In the genomic region with DNA sequence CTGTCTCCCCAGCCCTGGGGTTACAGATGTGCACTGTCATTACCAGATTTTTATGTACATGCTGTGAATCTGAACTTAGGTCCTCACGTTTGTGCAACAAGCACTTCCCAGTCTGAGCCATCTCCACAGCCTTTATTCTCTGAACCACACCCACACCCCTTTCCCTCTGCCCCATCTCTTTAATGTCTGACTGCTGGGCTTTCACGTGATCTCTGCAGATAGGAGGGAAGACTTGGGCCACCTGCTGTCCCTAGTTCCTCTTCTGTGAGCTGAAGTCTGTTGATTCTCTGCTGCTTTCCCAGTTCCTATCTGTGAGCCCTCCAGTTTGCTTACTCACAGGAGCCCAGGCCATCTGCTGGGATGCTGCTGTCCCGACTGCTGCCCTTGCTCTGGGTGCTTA, we compare ENCODE assay signal across 16 mouse cellular contexts. TPM values are rescaled to one million over a fixed set of nuclear protein-coding genes. Genes with fewer than 3 reads are reported as not detected.
DNase-seq lines count a peak whose midpoint lies in the region; ATAC-seq and TF ChIP-seq lines count a peak whose summit lies in the region.
"Had no signal": no experiment of that assay in that cellular context is flagged by ENCODE, and none has a peak within 500 bp of the region (broad histone marks: within the 10 kb centered on the region; RNA-seq: fewer than 3 reads in every experiment).

Gene Siglech, plus strand, starts transcription at position 253 of the 400 bp plus-strand sequence.

- H3K79me2 ChIP-seq in CH12.LX (replicated peaks; ENCODE audit: control insufficient read depth, extremely low read depth, insufficient read depth, poor library complexity, severe bottlenecking): no peaks in the 10 kb centered on the region

- no peak within 1 kb of the TSS for H3K9ac ChIP-seq in CH12.LX (ENCODE audit: insufficient read depth, low read depth)
- H3K9ac ChIP-seq in liver, postnatal 0 days (replicated peaks): no peak within 1 kb of the TSS
- H3K9ac ChIP-seq in midbrain, embryonic 13.5 days (replicated peaks): no peak within 1 kb of the TSS
- H3K9ac ChIP-seq: liver, embryonic 15.5 days; neural tube, embryonic 12.5 days had no signal

- TF ChIP-seq RAD21 in CH12.LX (IDR thresholded peaks at IDR 0.05; ENCODE audit: low read depth, low read length): no peak

- peaks cover 3 to 33% of the 10 kb centered on the region in 2 experiments; a peak in 2 of 4 replicates for H3K4me1 ChIP-seq in CH12.LX (ENCODE audit: control insufficient read depth in 1 of 2, insufficient read depth in 2 of 2)
- H3K4me1 ChIP-seq in bone marrow, adult 2 months (ENCODE audit: control insufficient read depth, insufficient read depth, low read length): no peaks in the 10 kb centered on the region; the same call in 1 of the 2 replicates
- no peaks in the 10 kb centered on the region for H3K4me1 ChIP-seq in liver, postnatal 0 days (ENCODE audit: insufficient read depth)
- H3K4me1 ChIP-seq in midbrain, embryonic 13.5 days (replicated peaks): no peaks in the 10 kb centered on the region
- H3K4me1 ChIP-seq: liver, embryonic 15.5 days; neural tube, embryonic 12.5 days had no signal

- no peaks in the 10 kb centered on the region for H3K36me3 ChIP-seq in CH12.LX (replicated peaks in 1 of 2; ENCODE audit: control insufficient read depth in 1 of 2, insufficient read depth in 1 of 2, low read length in 1 of 2)
- no peaks in the 10 kb centered on the region for H3K36me3 ChIP-seq in liver, postnatal 0 days (replicated peaks; ENCODE audit: insufficient read depth, low read length)
- no peaks in the 10 kb centered on the region for H3K36me3 ChIP-seq in midbrain, embryonic 13.5 days
- H3K36me3 ChIP-seq: liver, embryonic 15.5 days; neural tube, embryonic 12.5 days had no signal

- dilution Hi-C loops in CH12.LX (cut with MboI; ENCODE audit: extremely low pct_ligation_motif_present, extremely low pct_unique_long_range_greater_than_20kb, low sequenced_read_pairs): no loop called here

- TF ChIP-seq EP300 in CH12.LX (IDR thresholded peaks at IDR 0.05; ENCODE audit: low read length): peak; percentile 29; the same call in 1 of the 2 replicates
- TF ChIP-seq EP300 in liver, postnatal 0 days (IDR thresholded peaks at IDR 0.05; ENCODE audit: low read depth): no peak

- H3K4me3 ChIP-seq in CH12.LX (replicated peaks in 1 of 3; ENCODE audit: low read depth in 2 of 3, low read length in 2 of 3, poor library complexity in 1 of 3): no peak within 1 kb of the TSS
- peak within 1 kb of the TSS; percentile 18 for H3K4me3 ChIP-seq in bone marrow, adult 2 months (replicated peaks; ENCODE audit: control insufficient read depth, low read depth, low read length)
- H3K4me3 ChIP-seq in liver, postnatal 0 days (ENCODE audit: low read depth, low read length): no peak within 1 kb of the TSS
- no peak within 1 kb of the TSS for H3K4me3 ChIP-seq in midbrain, embryonic 13.5 days (replicated peaks)
- H3K4me3 ChIP-seq: liver, embryonic 15.5 days; neural tube, embryonic 12.5 days had no signal

- H3K27ac ChIP-seq in CH12.LX (ENCODE audit: insufficient read depth, low read depth): no peak within 1 kb of the TSS
- H3K27ac ChIP-seq in bone marrow, adult 2 months (ENCODE audit: control insufficient read depth, insufficient read depth, low read depth, low read length, poor library complexity): peak within 1 kb of the TSS; percentile 58
- no peak within 1 kb of the TSS for H3K27ac ChIP-seq in liver, postnatal 0 days (ENCODE audit: low read depth)
- no peak within 1 kb of the TSS for H3K27ac ChIP-seq in midbrain, embryonic 13.5 days
- H3K27ac ChIP-seq: liver, embryonic 15.5 days; macrophage; neural tube, embryonic 12.5 days; stomach, postnatal 0 days had no signal

- no peaks in the 10 kb centered on the region for H3K27me3 ChIP-seq in CH12.LX (replicated peaks)
- no peaks in the 10 kb centered on the region for H3K27me3 ChIP-seq in liver, postnatal 0 days (ENCODE audit: insufficient read depth, low read length)
- H3K27me3 ChIP-seq in midbrain, embryonic 13.5 days: no peaks in the 10 kb centered on the region
- H3K27me3 ChIP-seq: liver, embryonic 15.5 days; neural tube, embryonic 12.5 days had no signal

- no peaks in the 10 kb centered on the region for H3K9me3 ChIP-seq in CH12.LX (replicated peaks; ENCODE audit: low read length)
- H3K9me3 ChIP-seq in liver, postnatal 0 days (ENCODE audit: low read length): no peaks in the 10 kb centered on the region
- H3K9me3 ChIP-seq in midbrain, embryonic 13.5 days: no peaks in the 10 kb centered on the region
- H3K9me3 ChIP-seq: liver, embryonic 15.5 days; neural tube, embryonic 12.5 days had no signal

- no peak for TF ChIP-seq POLR2A in CH12.LX (IDR thresholded peaks at IDR 0.05; ENCODE audit: low read depth, low read length)
- TF ChIP-seq POLR2A in bone marrow, adult 2 months (IDR thresholded peaks at IDR 0.05; ENCODE audit: borderline replicate concordance, control insufficient read depth, low read depth, low read length): no peak

- no peak for ATAC-seq in liver, postnatal 0 days
- no peak for ATAC-seq in midbrain, embryonic 13.5 days

- no peak within 1 kb of the TSS for H3K4me2 ChIP-seq in CH12.LX (ENCODE audit: insufficient read depth, low read depth, poor library complexity, severe bottlenecking)
- no peak within 1 kb of the TSS for H3K4me2 ChIP-seq in liver, postnatal 0 days (ENCODE audit: low read depth, low read length)
- no peak within 1 kb of the TSS for H3K4me2 ChIP-seq in midbrain, embryonic 13.5 days (replicated peaks)
- H3K4me2 ChIP-seq: liver, embryonic 15.5 days; neural tube, embryonic 12.5 days had no signal

- in situ Hi-C loops in CH12.LX (cut with MboI; ENCODE audit: low pct_ligation_motif_present, low pct_unique_long_range_greater_than_20kb, low sequenced_read_pairs): no loop called here

- no peak for TF ChIP-seq CTCF in CH12.LX (conservative IDR thresholded peaks at IDR 0.05 in 1 of 2, IDR thresholded peaks at IDR 0.05 in 1 of 2; ENCODE audit: low read depth in 2 of 2, low read length in 2 of 2)
- TF ChIP-seq CTCF in bone marrow, adult 2 months (IDR thresholded peaks at IDR 0.05; ENCODE audit: control insufficient read depth, insufficient read depth, low read length): no peak
- TF ChIP-seq CTCF in liver, postnatal 0 days (IDR thresholded peaks at IDR 0.05; ENCODE audit: low read depth): no peak

- 12% methylated on average over 3 of the region's 3 CpGs for WGBS in bone marrow, adult 2 months
- WGBS in liver, postnatal 0 days (ENCODE audit: insufficient replicate concordance): 21% methylated on average over 3 of the region's 3 CpGs
- WGBS in midbrain, embryonic 13.5 days: 55% methylated on average over 3 of the region's 3 CpGs

- DNase-seq in layer of hippocampus, adult 18-20 months (ENCODE audit: low spot score in 2 of 2): no peak
- no peak for DNase-seq in layer of hippocampus, adult 11-12 months (ENCODE audit: low spot score)
- DNase-seq in CH12.LX (ENCODE audit: extremely low read depth): peak; percentile 49
- no peak for DNase-seq in layer of hippocampus, postnatal 25 days (ENCODE audit: extremely low spot score in 1 of 2, low spot score in 1 of 2)
- no peak for DNase-seq in liver, postnatal 0 days
- no peak for DNase-seq in gastrocnemius, postnatal 10 days
- DNase-seq: cerebellum, adult 9-11 months; heart, postnatal 36 days; right cerebral cortex, postnatal 4 days had no signal

TF ChIP-seq in CH12.LX, 34 proteins besides CTCF, POLR2A, EP300 and RAD21:
- TF ChIP-seq MAZ (IDR thresholded peaks at IDR 0.05; ENCODE audit: low read depth, low read length) (no peak), JUND (conservative IDR thresholded peaks at IDR 0.05; ENCODE audit: low read depth, low read length) (no peak), TBP (conservative IDR thresholded peaks at IDR 0.05; ENCODE audit: low read depth, low read length) (no peak), BHLHE40 (IDR thresholded peaks at IDR 0.05; ENCODE audit: low read depth, low read length) (peak; percentile 71), JUN (IDR thresholded peaks at IDR 0.05; ENCODE audit: insufficient read depth, low read depth, low read length) (no peak), UBTF (IDR thresholded peaks at IDR 0.05; ENCODE audit: low read depth, low read length) (no peak)
TF ChIP-seq in CH12.LX: peak in this region for 1.

RNA-seq across cellular contexts. Expression of gene Siglech, which starts in this region (rescaled TPM):
- total RNA-seq in layer of hippocampus, adult 18-20 months (2021): 10 to 100 TPM; 12.3 to 13.0 TPM
- not detected in 2 replicates for total RNA-seq in CH12.LX (2012; rRNA removed)
- 0.31 and 0.35 TPM in 2 replicates for total RNA-seq in CH12.LX (2014; rRNA removed)
- polyA plus RNA-seq in CH12.LX (2012; ENCODE audit: insufficient read length, low read depth): 0.42 and 0.66 TPM in 2 replicates
- polyA plus RNA-seq in bone marrow, adult 2 months (2011; ENCODE audit: insufficient read depth, insufficient read length, low replicate concordance, missing spikeins): 8.0 and 22.7 TPM in 2 replicates
- 10 to 100 TPM; 13.5 to 14.9 TPM for total RNA-seq in layer of hippocampus, postnatal 25 days (2021)
- polyA plus RNA-seq in liver, postnatal 0 days (2015; fragmentation: Nextera tagmentation; extraction: Ambion mirVana): 0.50 and 0.54 TPM in 2 replicates
- 1.6 and 1.7 TPM in 2 replicates for polyA plus RNA-seq in midbrain, embryonic 13.5 days (2015; fragmentation: Nextera tagmentation; extraction: Ambion mirVana)
- under 1 TPM; 0.14 to 0.29 TPM for total RNA-seq in gastrocnemius, postnatal 10 days (2021)
- polyA plus RNA-seq: C2C12 had no signal

Comparison
In these comparisons a context has a peak if more than half of its experiments do, and no peak if none do; other contexts are left out.
1. RNA of gene Siglech (total RNA-seq): 13.5 to 14.9 TPM in layer of hippocampus, postnatal 25 days and 12.3 to 13.0 TPM in layer of hippocampus, adult 18-20 months; 0.31 to 0.35 TPM in CH12.LX and 0.14 to 0.29 TPM in gastrocnemius, postnatal 10 days; every median in the first group is over 4 times any median in the second.
2. Peak in DNase-seq in CH12.LX; RNA of the gene not detected or under 1 TPM.